Mouse (Mus musculus): ENCODE data around the gene A030005K14Rik.

A030005K14Rik gene

DNA sequence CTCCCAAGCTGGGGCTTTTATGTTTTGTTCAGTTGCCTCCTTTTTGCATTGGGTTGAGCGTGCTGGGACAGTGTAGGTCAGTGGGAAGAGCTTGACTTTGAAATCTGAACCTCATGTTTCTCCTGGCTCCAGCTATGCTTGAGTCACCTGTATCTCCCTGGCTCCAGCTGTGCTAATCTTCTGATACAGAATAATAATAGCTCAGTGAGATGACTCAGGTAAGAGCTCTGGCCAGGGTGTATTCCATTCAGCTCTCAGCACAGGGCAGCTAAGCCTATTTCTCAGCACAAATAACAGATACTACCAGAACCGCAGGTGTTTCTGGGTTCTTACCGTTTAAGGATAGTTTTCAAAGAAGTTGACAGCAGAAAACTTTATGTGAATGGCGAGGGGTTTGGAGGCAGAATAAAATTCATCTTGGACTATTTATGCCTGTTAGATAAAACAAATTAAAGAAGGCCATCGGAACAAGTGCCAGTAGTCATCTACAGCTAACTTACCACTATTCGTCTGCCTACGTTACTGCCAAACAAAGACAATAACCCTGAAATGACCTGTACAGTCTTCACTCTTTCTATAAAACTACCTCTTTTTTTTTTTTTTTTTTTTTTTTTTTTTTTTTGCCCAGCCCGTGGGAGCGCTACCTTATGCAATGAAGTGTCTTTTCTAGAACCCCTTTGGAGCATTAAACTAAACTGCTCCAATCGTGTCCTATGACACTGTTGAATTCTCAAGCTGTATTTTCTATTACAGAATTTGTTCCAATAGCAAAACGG is 22.1 kb downstream of the A030005K14Rik start:
- DNase-seq (ENCODE audit: low spot score in 2 of 2) = no peak

DNA sequence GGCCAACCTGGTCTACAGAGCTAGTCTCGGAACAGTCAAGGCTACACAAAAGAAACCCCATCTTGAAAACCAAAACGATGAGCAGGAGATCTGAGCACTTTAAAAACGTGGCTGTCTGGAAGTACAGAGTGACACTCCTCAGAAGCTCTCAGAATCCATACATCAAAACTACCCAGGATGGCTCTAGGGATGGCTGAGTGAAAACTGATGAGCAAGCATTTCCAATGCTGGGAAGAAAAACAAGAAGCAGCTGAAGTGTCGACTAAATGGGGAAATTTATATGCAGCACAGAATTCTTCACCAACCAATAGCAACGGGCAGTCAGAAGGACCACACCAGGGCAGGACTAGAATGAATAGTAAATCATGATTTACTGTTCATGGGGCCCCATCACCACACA is 24.7 kb downstream of the A030005K14Rik start:
- no peak for DNase-seq (ENCODE audit: low spot score in 2 of 2)

DNA sequence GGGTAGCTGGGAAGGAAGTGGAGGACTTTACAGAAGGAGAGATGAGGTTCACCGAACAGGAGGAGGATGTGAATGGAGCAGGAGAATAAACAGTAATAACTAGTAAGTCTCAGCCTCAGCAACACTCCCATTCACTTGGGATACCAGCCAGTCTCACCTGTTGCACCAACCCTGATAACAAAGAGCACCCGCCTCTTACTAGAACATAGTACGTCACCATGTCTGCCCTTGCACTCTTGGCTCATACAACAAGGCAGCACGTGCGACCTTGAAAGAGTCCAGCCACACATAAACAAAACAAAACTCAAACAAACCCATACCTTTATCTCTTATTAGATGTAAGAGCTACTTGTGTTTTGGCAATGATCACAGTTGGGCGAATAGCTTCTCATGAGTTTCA is 26.7 kb downstream of the A030005K14Rik start:
- no peak for DNase-seq (ENCODE audit: low spot score in 2 of 2)

DNA sequence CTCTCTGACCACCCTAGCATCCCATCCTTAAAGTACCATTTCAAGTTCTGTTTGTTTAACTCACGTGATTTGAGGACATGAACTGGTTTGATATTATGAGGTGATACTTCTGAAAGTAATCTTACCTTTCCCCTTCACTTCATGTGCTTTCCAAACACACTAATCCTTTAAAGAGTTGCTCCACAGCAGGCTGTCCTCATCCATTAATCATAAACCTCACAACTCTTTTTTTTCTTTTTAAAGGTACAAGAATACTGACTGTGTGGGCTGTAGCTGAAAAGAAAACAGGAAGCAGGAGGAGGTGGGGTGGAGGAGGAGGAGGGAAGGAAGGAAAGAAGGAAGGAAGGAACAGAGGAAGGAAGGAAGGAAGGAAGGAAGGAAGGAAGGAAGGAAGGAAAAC is 27.2 kb downstream of the A030005K14Rik start:
- DNase-seq (ENCODE audit: low spot score in 2 of 2) = no peak

DNA sequence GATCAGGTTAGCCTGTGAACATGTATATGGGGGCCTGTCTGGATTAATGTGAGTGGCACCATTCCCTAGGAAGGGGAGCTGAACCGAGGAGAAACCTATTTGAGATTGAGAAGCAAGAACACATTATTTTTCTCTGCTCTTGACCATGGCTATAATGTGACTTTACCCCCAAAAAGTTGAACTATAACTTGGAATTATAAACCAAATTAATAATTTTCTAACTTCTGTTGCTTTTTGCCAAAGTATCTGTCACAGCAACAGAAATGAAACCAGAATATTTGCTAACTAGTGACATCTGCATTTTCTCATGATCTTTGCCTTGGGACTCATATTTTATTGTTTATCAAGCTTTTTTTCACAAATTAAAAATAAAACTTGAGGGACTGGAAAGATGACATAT is 42.6 kb downstream of the A030005K14Rik start:
- no peak for DNase-seq (ENCODE audit: low spot score in 2 of 2)

DNA sequence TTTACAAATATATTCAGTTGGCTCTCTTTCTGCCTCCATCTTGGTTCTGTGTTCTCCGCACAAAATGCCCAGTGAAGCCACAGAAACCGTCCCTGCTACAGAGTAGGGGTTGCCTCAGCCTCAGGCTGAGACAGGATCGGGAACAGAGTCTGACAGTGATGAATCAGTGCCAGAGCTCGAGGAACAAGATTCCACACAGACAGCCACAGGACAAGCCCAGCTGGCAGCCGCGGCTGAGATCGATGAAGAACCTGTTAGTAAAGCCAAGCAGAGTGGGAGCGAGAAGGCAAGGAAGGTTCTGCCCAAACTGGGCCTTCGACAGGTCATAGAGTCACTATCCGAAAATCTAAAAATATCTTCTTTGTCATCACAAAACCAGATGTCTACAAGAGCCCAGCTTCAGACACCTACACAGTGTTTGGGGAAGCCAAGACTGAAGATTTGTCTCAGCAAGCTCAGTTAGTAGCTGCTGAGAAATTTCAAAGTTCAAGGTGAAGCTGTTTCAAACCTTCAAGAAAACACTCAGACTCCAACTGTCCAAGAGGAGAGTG is 43.8 kb downstream of the A030005K14Rik start:
- no peak for DNase-seq (ENCODE audit: low spot score in 2 of 2)

DNA sequence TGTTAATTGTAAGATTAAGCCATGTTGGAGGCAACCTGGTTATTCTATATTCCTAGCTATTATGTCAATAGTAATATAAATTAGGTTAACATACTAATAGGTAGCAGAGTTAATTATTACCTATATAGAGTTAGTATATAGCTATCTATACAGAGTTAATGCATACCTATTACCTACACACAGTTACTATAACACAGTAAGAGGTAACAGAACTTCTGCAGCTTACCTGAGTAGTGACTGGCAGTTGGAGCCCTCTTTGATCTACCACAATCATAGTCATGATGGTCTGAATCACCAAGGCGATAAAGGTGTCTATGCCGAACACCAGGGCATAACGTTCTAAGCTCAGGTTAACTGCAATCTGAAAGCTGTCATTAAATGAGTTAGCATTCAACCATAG is 44.7 kb downstream of the A030005K14Rik start:
- no peak for DNase-seq (ENCODE audit: low spot score in 2 of 2)

Data from cerebellum, postnatal 4 days (tissue).